In genomic region chr6:14753512-14753911, GRCm38 (mm10) we compare ENCODE assay signal across 34 mouse cellular contexts. TPM values are rescaled to one million over a fixed set of nuclear protein-coding genes. Genes with fewer than 3 reads are reported as not detected.
A peak's percentile ranks its signal among the peaks of the same experiment; 100 is the strongest.
DNase-seq lines count a peak whose midpoint lies in the region; ATAC-seq lines count a peak whose summit lies in the region.
"Had no signal": no experiment of that assay in that cellular context is flagged by ENCODE, and none has a peak within 500 bp of the region (broad histone marks: within the 10 kb centered on the region; RNA-seq: fewer than 3 reads in every experiment).

No protein-coding gene starts in this region.

- no peak for ATAC-seq in heart, embryonic 12.5 days (ENCODE audit: insufficient number of reproducible peaks, low FRiP score)
- no peak for ATAC-seq in heart, embryonic 15.5 days (replicated peaks; ENCODE audit: insufficient number of reproducible peaks, insufficient read depth, low FRiP score, low read depth)
- ATAC-seq in forebrain, embryonic 12.5 days (ENCODE audit: low FRiP score): no peak
- ATAC-seq: CD4-positive, CD25-positive, alpha-beta regulatory T cell, adult 4 months; forebrain, embryonic 14.5 days; intestine, postnatal 0 days had no signal

- H3K9me3 ChIP-seq in heart, embryonic 12.5 days (replicated peaks): no peaks in the 10 kb centered on the region
- no peaks in the 10 kb centered on the region for H3K9me3 ChIP-seq in heart, embryonic 15.5 days (replicated peaks)
- no peaks in the 10 kb centered on the region for H3K9me3 ChIP-seq in forebrain, embryonic 12.5 days
- H3K9me3 ChIP-seq: hindbrain, embryonic 13.5 days; limb, embryonic 12.5 days; liver, embryonic 15.5 days; midbrain, embryonic 10.5 days; neural tube, embryonic 12.5 days; stomach, embryonic 15.5 days had no signal

- H3K4me2 ChIP-seq in heart, embryonic 12.5 days: peak overlapping the region; percentile 59
- peak overlapping the region; percentile 53 for H3K4me2 ChIP-seq in heart, embryonic 15.5 days
- H3K4me2 ChIP-seq in forebrain, embryonic 12.5 days: no peak overlapping the region
- H3K4me2 ChIP-seq: hindbrain, embryonic 13.5 days; limb, embryonic 12.5 days; liver, embryonic 15.5 days; lung, embryonic 14.5 days; neural tube, embryonic 12.5 days; stomach, embryonic 15.5 days had no signal

- 60% methylated on average over 4 of the region's 4 CpGs for WGBS in heart, embryonic 12.5 days
- WGBS in heart, embryonic 15.5 days: 49% methylated on average over 4 of the region's 4 CpGs
- 83% methylated on average over 4 of the region's 4 CpGs for WGBS in forebrain, embryonic 12.5 days

- no peaks in the 10 kb centered on the region for H3K4me1 ChIP-seq in heart, embryonic 12.5 days (replicated peaks)
- H3K4me1 ChIP-seq in heart, embryonic 15.5 days (replicated peaks): 0 out of 2 replicates have a peak, but pooled peaks cover 2% of the 10 kb centered on the region
- no peaks in the 10 kb centered on the region for H3K4me1 ChIP-seq in forebrain, embryonic 12.5 days
- H3K4me1 ChIP-seq: hindbrain, embryonic 13.5 days; limb, embryonic 12.5 days; liver, embryonic 15.5 days; midbrain, embryonic 10.5 days; neural tube, embryonic 12.5 days; stomach, embryonic 15.5 days had no signal

- DNase-seq in heart, adult 18-20 months: peak; percentile 26 to 29
- DNase-seq in heart, postnatal 4 days: no peak
- peak; percentile 62 for DNase-seq in retina, postnatal 1 day
- DNase-seq in thymus, postnatal 0 days (ENCODE audit: low spot score): no peak
- DNase-seq: adrenal gland, postnatal 14 days; cerebellum, adult 11 months; cerebellum, adult 9-10 months; cerebellum, postnatal 36 days; kidney, postnatal 14 days; lung, embryonic 14.5 days; lung, postnatal 14 days; right cerebral cortex, postnatal 14 days; thymus, postnatal 14 days had no signal

- no peaks in the 10 kb centered on the region for H3K36me3 ChIP-seq in heart, embryonic 12.5 days
- no peaks in the 10 kb centered on the region for H3K36me3 ChIP-seq in heart, embryonic 15.5 days
- no peaks in the 10 kb centered on the region for H3K36me3 ChIP-seq in forebrain, embryonic 12.5 days (replicated peaks)
- H3K36me3 ChIP-seq: hindbrain, embryonic 13.5 days; limb, embryonic 12.5 days; liver, embryonic 15.5 days; midbrain, embryonic 10.5 days; neural tube, embryonic 12.5 days; stomach, embryonic 15.5 days had no signal

- no peak overlapping the region for H3K9ac ChIP-seq in heart, embryonic 12.5 days
- 0 out of 2 replicates have a peak overlapping the region, but pooled peaks have one; percentile 36 for H3K9ac ChIP-seq in heart, embryonic 15.5 days
- H3K9ac ChIP-seq in forebrain, embryonic 12.5 days: no peak overlapping the region
- H3K9ac ChIP-seq: hindbrain, embryonic 13.5 days; limb, embryonic 12.5 days; liver, embryonic 15.5 days; lung, embryonic 14.5 days; neural tube, embryonic 12.5 days; stomach, embryonic 15.5 days had no signal

- no peaks in the 10 kb centered on the region for H3K27me3 ChIP-seq in heart, embryonic 12.5 days (replicated peaks)
- no peaks in the 10 kb centered on the region for H3K27me3 ChIP-seq in heart, embryonic 15.5 days
- H3K27me3 ChIP-seq in forebrain, embryonic 12.5 days: no peaks in the 10 kb centered on the region
- H3K27me3 ChIP-seq: hindbrain, embryonic 13.5 days; limb, embryonic 12.5 days; liver, embryonic 15.5 days; neural tube, embryonic 12.5 days; stomach, embryonic 15.5 days had no signal

- H3K27ac ChIP-seq in heart, embryonic 12.5 days (ENCODE audit: poor library complexity, severe bottlenecking): no peak overlapping the region
- no peak overlapping the region; the same call in 1 of the 2 replicates for H3K27ac ChIP-seq in heart, embryonic 15.5 days
- H3K27ac ChIP-seq in forebrain, embryonic 12.5 days: no peak overlapping the region
- H3K27ac ChIP-seq: hindbrain, embryonic 13.5 days; limb, embryonic 12.5 days; liver, embryonic 15.5 days; midbrain, embryonic 10.5 days; neural tube, embryonic 12.5 days; stomach, embryonic 15.5 days had no signal

- peak overlapping the region; percentile 40 for H3K4me3 ChIP-seq in heart, embryonic 12.5 days
- peak overlapping the region; percentile 44 for H3K4me3 ChIP-seq in heart, embryonic 15.5 days
- no peak overlapping the region for H3K4me3 ChIP-seq in forebrain, embryonic 12.5 days (replicated peaks)
- H3K4me3 ChIP-seq: hindbrain, embryonic 13.5 days; limb, embryonic 12.5 days; liver, embryonic 15.5 days; midbrain, embryonic 10.5 days; myocyte; neural tube, embryonic 12.5 days; stomach, embryonic 15.5 days had no signal

RNA-seq across cellular contexts. Expression of gene Ppp1r3a, which starts 1.6 kb away (rescaled TPM):
- total RNA-seq in heart, adult 18-20 months (2021): 10 to 100 TPM; 70.4 to 80.3 TPM
- 10 to 100 TPM; 27.5 to 30.2 TPM for total RNA-seq in heart, postnatal 4 days (2021)
- 5.3 and 5.9 TPM in 2 replicates for polyA plus RNA-seq in heart, embryonic 12.5 days (2016; fragmentation: Nextera tagmentation; extraction: Ambion mirVana)
- 3.5 and 4.8 TPM in 2 replicates for polyA plus RNA-seq in heart, embryonic 15.5 days (2015; fragmentation: Nextera tagmentation; extraction: Ambion mirVana)
- not detected in 2 replicates for polyA plus RNA-seq in forebrain, embryonic 12.5 days (2016; fragmentation: Nextera tagmentation; extraction: Ambion mirVana)
- 0.05 TPM in 2 replicates for polyA plus RNA-seq in thymus, postnatal 0 days (2015; fragmentation: Nextera tagmentation; extraction: Ambion mirVana)
- total RNA-seq: granulocyte monocyte progenitor cell, adult 5-6 weeks; layer of hippocampus, postnatal 10 days; left cerebral cortex, adult 18-20 months; left cerebral cortex, postnatal 25 days; megakaryocyte progenitor cell, adult 5-6 weeks; midbrain, postnatal 0 days had no signal
- polyA plus RNA-seq: CD4-positive, CD25-positive, alpha-beta regulatory T cell, adult 4 months; forebrain, embryonic 14.5 days; hindbrain, embryonic 13.5 days; intestine, postnatal 0 days; kidney, embryonic 14.5 days; liver, adult 2 months; midbrain, postnatal 0 days had no signal

Comparison
In these comparisons a context has a peak if more than half of its experiments do, and no peak if none do; other contexts are left out.
1. DNase-seq: peak in heart, adult 18-20 months (2 of 2) and retina, postnatal 1 day (single experiment); none in heart, postnatal 4 days (single experiment) and thymus, postnatal 0 days (single experiment).